Mouse (Mus musculus) right cerebral cortex, adult 18-20 months (tissue): ENCODE data around the gene Hnf1b.

Experiments
- DNase-seq: peaks from one replicate; pipeline ENCODE4 v3.0.0; 2022; ENCODE audit warnings: mixed read lengths

Gene Hnf1b

GRCm38 (mm10) chr11:83849529-83850335 lies at the start of gene Hnf1b:
Hnf1b (plus strand) TSS chr11:83850063.
- DNase-seq = no peak

GRCm38 (mm10) chr11:83802166-83802565 lies 47.7 kb upstream of the Hnf1b start:
- no peak for DNase-seq

- no peak for DNase-seq
Observed at GRCm38 (mm10) chr11:83802581-83802980, 47.3 kb upstream of the Hnf1b start.

- no peak for DNase-seq
Observed at GRCm38 (mm10) chr11:83810441-83810840, 39.4 kb upstream of the Hnf1b start.

- no peak for DNase-seq
Observed at GRCm38 (mm10) chr11:83815191-83815590, 34.7 kb upstream of the Hnf1b start.

- peak; percentile 40 for DNase-seq
Observed at GRCm38 (mm10) chr11:83815628-83816027, 34.2 kb upstream of the Hnf1b start.

GRCm38 (mm10) chr11:83817048-83817447 lies 32.8 kb upstream of the Hnf1b start:
- DNase-seq = no peak

GRCm38 (mm10) chr11:83817994-83818393 lies 31.9 kb upstream of the Hnf1b start:
- no peak for DNase-seq

GRCm38 (mm10) chr11:83818591-83819127 lies 31.2 kb upstream of the Hnf1b start:
- no peak for DNase-seq

GRCm38 (mm10) chr11:83819806-83820483 lies 29.9 kb upstream of the Hnf1b start:
- no peak for DNase-seq

GRCm38 (mm10) chr11:83826142-83826541 lies 23.7 kb upstream of the Hnf1b start:
- DNase-seq = no peak

- DNase-seq = no peak
Observed at GRCm38 (mm10) chr11:83828553-83829142, 21.2 kb upstream of the Hnf1b start.

GRCm38 (mm10) chr11:83832389-83832788 lies 17.5 kb upstream of the Hnf1b start:
- no peak for DNase-seq

- no peak for DNase-seq
Observed at GRCm38 (mm10) chr11:83833517-83833916, 16.3 kb upstream of the Hnf1b start.

GRCm38 (mm10) chr11:83833959-83834496 lies 15.8 kb upstream of the Hnf1b start:
- no peak for DNase-seq

- no peak for DNase-seq
Observed at GRCm38 (mm10) chr11:83839451-83839850, 10.4 kb upstream of the Hnf1b start.

- no peak for DNase-seq
Observed at GRCm38 (mm10) chr11:83843534-83843933, 6.3 kb upstream of the Hnf1b start.

GRCm38 (mm10) chr11:83850586-83851272 lies 866 bp downstream of the Hnf1b start:
- no peak for DNase-seq

- DNase-seq = no peak
Observed at GRCm38 (mm10) chr11:83851273-83852015, 1.6 kb downstream of the Hnf1b start.

- DNase-seq = no peak
Observed at GRCm38 (mm10) chr11:83852016-83852355, 2.1 kb downstream of the Hnf1b start.

- DNase-seq = no peak
Observed at GRCm38 (mm10) chr11:83852501-83853211, 2.8 kb downstream of the Hnf1b start.
